ENCODE assay signal across 8 mouse cellular contexts in the genomic region with DNA sequence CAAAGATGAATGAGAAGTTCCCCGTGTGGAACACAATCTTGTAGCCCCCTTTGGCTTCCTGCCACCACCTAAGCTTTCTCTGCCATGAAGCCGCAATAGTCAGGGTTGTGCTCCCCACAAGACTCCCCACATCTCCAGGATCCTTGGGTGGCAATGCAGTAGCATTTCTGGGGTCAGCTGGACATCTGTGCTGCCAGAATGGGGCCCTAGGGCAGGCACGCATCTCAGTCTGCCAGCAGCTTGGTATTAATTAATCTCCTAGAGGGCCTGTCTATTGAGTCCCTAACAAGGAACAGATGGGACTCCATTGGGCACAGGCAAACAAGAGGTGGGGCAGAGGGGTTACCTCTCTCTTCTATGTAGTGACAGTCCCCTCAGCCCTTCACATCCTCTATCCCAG. TPM values are rescaled to one million over a fixed set of nuclear protein-coding genes. Genes with fewer than 3 reads are reported as not detected.
DNase-seq lines count a peak whose midpoint lies in the region; ATAC-seq and TF ChIP-seq lines count a peak whose summit lies in the region.

No protein-coding gene starts in this region.

- H3K4me2 ChIP-seq in midbrain, postnatal 0 days (ENCODE audit: low read depth, low read length, poor library complexity, severe bottlenecking): no peak overlapping the region
- peak overlapping the region; percentile 97 for H3K4me2 ChIP-seq in kidney, embryonic 16.5 days (replicated peaks; ENCODE audit: low read depth, low read length)
- peak overlapping the region; percentile 81 for H3K4me2 ChIP-seq in stomach, embryonic 16.5 days (ENCODE audit: low read depth, low read length)

- no peak overlapping the region for H3K4me3 ChIP-seq in heart, adult 2 months
- no peak overlapping the region for H3K4me3 ChIP-seq in midbrain, postnatal 0 days (ENCODE audit: low read depth, low read length)
- H3K4me3 ChIP-seq in midbrain, embryonic 10.5 days: no peak overlapping the region
- H3K4me3 ChIP-seq in kidney, embryonic 16.5 days (ENCODE audit: low read length): 0 out of 2 replicates have a peak overlapping the region, but pooled peaks have one; percentile 4
- H3K4me3 ChIP-seq in stomach, embryonic 16.5 days (replicated peaks; ENCODE audit: low read length): peak overlapping the region; percentile 20

- no peaks in the 10 kb centered on the region for H3K9me3 ChIP-seq in midbrain, postnatal 0 days (ENCODE audit: low read length)
- H3K9me3 ChIP-seq in midbrain, embryonic 10.5 days (replicated peaks): no peaks in the 10 kb centered on the region
- H3K9me3 ChIP-seq in kidney, embryonic 16.5 days (ENCODE audit: low read length): no peaks in the 10 kb centered on the region
- no peaks in the 10 kb centered on the region for H3K9me3 ChIP-seq in stomach, embryonic 16.5 days (replicated peaks; ENCODE audit: control insufficient read depth, low read length)

- peak overlapping the region; percentile 51 for H3K27ac ChIP-seq in heart, adult 2 months
- H3K27ac ChIP-seq in midbrain, postnatal 0 days (ENCODE audit: low read depth, low read length): no peak overlapping the region
- H3K27ac ChIP-seq in midbrain, embryonic 10.5 days (replicated peaks): no peak overlapping the region
- H3K27ac ChIP-seq in kidney, embryonic 16.5 days (ENCODE audit: low read length): peak overlapping the region; percentile 83
- H3K27ac ChIP-seq in stomach, embryonic 16.5 days (ENCODE audit: low read length): peak overlapping the region; percentile 84

- no peaks in the 10 kb centered on the region for H3K79me2 ChIP-seq in heart, adult 2 months (replicated peaks; ENCODE audit: control insufficient read depth, insufficient read depth, low read length)

- TF ChIP-seq CTCF in heart, adult 2 months (IDR thresholded peaks at IDR 0.05): no peak
- no peak for TF ChIP-seq CTCF in midbrain, postnatal 0 days (IDR thresholded peaks at IDR 0.05)

- H3K9ac ChIP-seq in heart, adult 2 months (ENCODE audit: low read depth, low read length): no peak overlapping the region
- H3K9ac ChIP-seq in midbrain, postnatal 0 days (replicated peaks; ENCODE audit: low read length, poor library complexity, severe bottlenecking): no peak overlapping the region
- H3K9ac ChIP-seq in kidney, embryonic 16.5 days (replicated peaks; ENCODE audit: low read length): peak overlapping the region; percentile 2
- H3K9ac ChIP-seq in stomach, embryonic 16.5 days (ENCODE audit: low read length): peak overlapping the region; percentile 71

- peaks cover 19% of the 10 kb centered on the region for H3K4me1 ChIP-seq in heart, adult 2 months (ENCODE audit: control insufficient read depth, insufficient read depth, low read length)
- H3K4me1 ChIP-seq in midbrain, postnatal 0 days (ENCODE audit: insufficient read depth, low read length): peaks cover 17% of the 10 kb centered on the region
- H3K4me1 ChIP-seq in midbrain, embryonic 10.5 days: peaks cover 72% of the 10 kb centered on the region
- H3K4me1 ChIP-seq in kidney, embryonic 16.5 days (ENCODE audit: insufficient read depth, low read length): peaks cover 59% of the 10 kb centered on the region
- H3K4me1 ChIP-seq in stomach, embryonic 16.5 days (ENCODE audit: control insufficient read depth, insufficient read depth, low read length): peaks cover 48% of the 10 kb centered on the region

- WGBS in heart, adult 2 months: 56% methylated on average over 3 of the region's 3 CpGs
- WGBS in midbrain, postnatal 0 days: 31% methylated on average over 3 of the region's 3 CpGs
- WGBS in midbrain, embryonic 10.5 days: 47% methylated on average over 3 of the region's 3 CpGs
- 54% methylated on average over 3 of the region's 3 CpGs for WGBS in kidney, embryonic 16.5 days
- 38% methylated on average over 3 of the region's 3 CpGs for WGBS in stomach, embryonic 16.5 days

- intact Hi-C loops in heart, adult 2 months (cut with DNase I): no loop called here

- TF ChIP-seq POLR2A in heart, adult 2 months (IDR thresholded peaks at IDR 0.05; ENCODE audit: insufficient read depth, low read depth, low read length): no peak

- no peak for TF ChIP-seq EP300 in heart, adult 2 months (IDR thresholded peaks at IDR 0.05; ENCODE audit: insufficient read depth, low read depth, low read length)

- no peaks in the 10 kb centered on the region for H3K36me3 ChIP-seq in heart, adult 2 months (ENCODE audit: control insufficient read depth, insufficient read depth, low read length)
- no peaks in the 10 kb centered on the region for H3K36me3 ChIP-seq in midbrain, postnatal 0 days (ENCODE audit: insufficient read depth, low read length)
- peaks cover under 1% of the 10 kb centered on the region; the same call in 1 of the 2 replicates for H3K36me3 ChIP-seq in midbrain, embryonic 10.5 days
- peaks cover 4% of the 10 kb centered on the region; the same call in 1 of the 2 replicates for H3K36me3 ChIP-seq in kidney, embryonic 16.5 days (ENCODE audit: insufficient read depth, low read length)
- no peaks in the 10 kb centered on the region for H3K36me3 ChIP-seq in stomach, embryonic 16.5 days (ENCODE audit: control insufficient read depth, insufficient read depth, low read length)

- no peak for DNase-seq in heart, adult 2 months
- DNase-seq in heart, adult 18-20 months: no peak
- peak; percentile 29 for DNase-seq in midbrain, postnatal 0 days (ENCODE audit: low spot score)
- no peak for DNase-seq in midbrain, embryonic 10.5 days (ENCODE audit: low spot score)
- DNase-seq in adrenal gland, postnatal 25 days: no peak
- DNase-seq in urinary bladder, postnatal 14 days (ENCODE audit: low spot score): no peak

- H3K27me3 ChIP-seq in heart, adult 2 months (ENCODE audit: control insufficient read depth, insufficient read depth, low read length): no peaks in the 10 kb centered on the region
- peaks cover 11% of the 10 kb centered on the region; the same call in 1 of the 2 replicates for H3K27me3 ChIP-seq in midbrain, postnatal 0 days (ENCODE audit: insufficient read depth, low read length)
- peaks cover 74% of the 10 kb centered on the region for H3K27me3 ChIP-seq in midbrain, embryonic 10.5 days (ENCODE audit: low read depth, poor library complexity, severe bottlenecking)
- peaks cover 5% of the 10 kb centered on the region; the same call in 1 of the 2 replicates for H3K27me3 ChIP-seq in kidney, embryonic 16.5 days (ENCODE audit: insufficient read depth, low read length)
- H3K27me3 ChIP-seq in stomach, embryonic 16.5 days (ENCODE audit: control insufficient read depth, insufficient read depth, low read length): no peaks in the 10 kb centered on the region

- ATAC-seq in midbrain, postnatal 0 days (ENCODE audit: low FRiP score): no peak
- ATAC-seq in kidney, embryonic 16.5 days (ENCODE audit: low FRiP score, low TSS enrichment): no peak
- ATAC-seq in stomach, embryonic 16.5 days (ENCODE audit: insufficient read depth, low FRiP score): no peak

RNA-seq across cellular contexts. Expression of a gene that starts 4.0 kb away (rescaled TPM):
- 10 to 100 TPM; 13.7 to 14.8 TPM for total RNA-seq in heart, adult 2 months (2021)
- polyA plus RNA-seq in heart, adult 2 months (2012; rRNA removed): 23.0 and 36.2 TPM in 2 replicates
- total RNA-seq in heart, adult 18-20 months (2021): 10 to 100 TPM; 11.9 to 16.6 TPM
- total RNA-seq in midbrain, postnatal 0 days (2014; rRNA removed): 154 and 155 TPM in 2 replicates
- 95.0 and 104 TPM in 2 replicates for polyA plus RNA-seq in midbrain, postnatal 0 days (2015; fragmentation: Nextera tagmentation; extraction: Ambion mirVana)
- polyA plus RNA-seq in midbrain, embryonic 10.5 days (2016; fragmentation: Nextera tagmentation; extraction: Ambion mirVana): 11.3 and 14.5 TPM in 2 replicates
- polyA plus RNA-seq in kidney, embryonic 16.5 days (2015; fragmentation: Nextera tagmentation; extraction: Ambion mirVana): 34.8 and 39.3 TPM in 2 replicates
- polyA plus RNA-seq in stomach, embryonic 16.5 days (2015; fragmentation: Nextera tagmentation; extraction: Ambion mirVana): 28.8 and 29.5 TPM in 2 replicates
- total RNA-seq in adrenal gland, postnatal 25 days (2021): 8.8 and 15.3 TPM in 2 replicates

RNA-seq across cellular contexts. Expression of a gene that starts 14.9 kb away (rescaled TPM):
- 10 to 100 TPM; 55.9 to 69.5 TPM for total RNA-seq in heart, adult 2 months (2021)
- 142 and 198 TPM in 2 replicates for polyA plus RNA-seq in heart, adult 2 months (2012; rRNA removed)
- total RNA-seq in heart, adult 18-20 months (2021): 10 to 100 TPM; 62.3 to 65.6 TPM
- 62.5 and 70.5 TPM in 2 replicates for total RNA-seq in midbrain, postnatal 0 days (2014; rRNA removed)
- polyA plus RNA-seq in midbrain, postnatal 0 days (2015; fragmentation: Nextera tagmentation; extraction: Ambion mirVana): 93.3 and 101 TPM in 2 replicates
- 163 and 176 TPM in 2 replicates for polyA plus RNA-seq in midbrain, embryonic 10.5 days (2016; fragmentation: Nextera tagmentation; extraction: Ambion mirVana)
- polyA plus RNA-seq in kidney, embryonic 16.5 days (2015; fragmentation: Nextera tagmentation; extraction: Ambion mirVana): 157 and 179 TPM in 2 replicates
- polyA plus RNA-seq in stomach, embryonic 16.5 days (2015; fragmentation: Nextera tagmentation; extraction: Ambion mirVana): 128 and 129 TPM in 2 replicates
- total RNA-seq in adrenal gland, postnatal 25 days (2021): 62.1 and 66.2 TPM in 2 replicates

RNA-seq across cellular contexts. Expression of a gene that starts 34.0 kb away (rescaled TPM):
- total RNA-seq in heart, adult 2 months (2021): 10 to 100 TPM; 81.9 to 98.6 TPM
- polyA plus RNA-seq in heart, adult 2 months (2012; rRNA removed): 57.2 TPM in 2 replicates
- total RNA-seq in heart, adult 18-20 months (2021): 10 to 100 TPM; 66.6 to 74.8 TPM
- total RNA-seq in midbrain, postnatal 0 days (2014; rRNA removed): 60.6 and 62.7 TPM in 2 replicates
- 162 and 164 TPM in 2 replicates for polyA plus RNA-seq in midbrain, postnatal 0 days (2015; fragmentation: Nextera tagmentation; extraction: Ambion mirVana)
- 185 and 201 TPM in 2 replicates for polyA plus RNA-seq in midbrain, embryonic 10.5 days (2016; fragmentation: Nextera tagmentation; extraction: Ambion mirVana)
- 125 and 131 TPM in 2 replicates for polyA plus RNA-seq in kidney, embryonic 16.5 days (2015; fragmentation: Nextera tagmentation; extraction: Ambion mirVana)
- polyA plus RNA-seq in stomach, embryonic 16.5 days (2015; fragmentation: Nextera tagmentation; extraction: Ambion mirVana): 78.3 and 84.7 TPM in 2 replicates
- 112 and 175 TPM in 2 replicates for total RNA-seq in adrenal gland, postnatal 25 days (2021)

RNA-seq across cellular contexts. Expression of a gene that starts 34.0 kb away (rescaled TPM):
- 100 to 1,000 TPM; 545 to 681 TPM for total RNA-seq in heart, adult 2 months (2021)
- 823 and 843 TPM in 2 replicates for polyA plus RNA-seq in heart, adult 2 months (2012; rRNA removed)
- total RNA-seq in heart, adult 18-20 months (2021): 100 to 1,000 TPM; 627 to 660 TPM
- 101 and 110 TPM in 2 replicates for total RNA-seq in midbrain, postnatal 0 days (2014; rRNA removed)
- polyA plus RNA-seq in midbrain, postnatal 0 days (2015; fragmentation: Nextera tagmentation; extraction: Ambion mirVana): 46.5 and 54.8 TPM in 2 replicates
- polyA plus RNA-seq in midbrain, embryonic 10.5 days (2016; fragmentation: Nextera tagmentation; extraction: Ambion mirVana): 50.4 and 52.6 TPM in 2 replicates
- polyA plus RNA-seq in kidney, embryonic 16.5 days (2015; fragmentation: Nextera tagmentation; extraction: Ambion mirVana): 100 and 110 TPM in 2 replicates
- 84.6 and 94.3 TPM in 2 replicates for polyA plus RNA-seq in stomach, embryonic 16.5 days (2015; fragmentation: Nextera tagmentation; extraction: Ambion mirVana)
- 199 and 209 TPM in 2 replicates for total RNA-seq in adrenal gland, postnatal 25 days (2021)

RNA-seq across cellular contexts. Expression of a gene that starts 45.7 kb away (rescaled TPM):
- 1 to 10 TPM; 5.0 to 5.7 TPM for total RNA-seq in heart, adult 2 months (2021)
- 5.2 and 6.4 TPM in 2 replicates for polyA plus RNA-seq in heart, adult 2 months (2012; rRNA removed)
- total RNA-seq in heart, adult 18-20 months (2021): 1 to 10 TPM; 3.8 to 4.1 TPM
- total RNA-seq in midbrain, postnatal 0 days (2014; rRNA removed): 5.4 and 6.1 TPM in 2 replicates
- 3.6 and 3.7 TPM in 2 replicates for polyA plus RNA-seq in midbrain, postnatal 0 days (2015; fragmentation: Nextera tagmentation; extraction: Ambion mirVana)
- 13.0 and 13.1 TPM in 2 replicates for polyA plus RNA-seq in midbrain, embryonic 10.5 days (2016; fragmentation: Nextera tagmentation; extraction: Ambion mirVana)
- polyA plus RNA-seq in kidney, embryonic 16.5 days (2015; fragmentation: Nextera tagmentation; extraction: Ambion mirVana): 20.1 and 21.0 TPM in 2 replicates
- 10.9 and 14.8 TPM in 2 replicates for polyA plus RNA-seq in stomach, embryonic 16.5 days (2015; fragmentation: Nextera tagmentation; extraction: Ambion mirVana)
- total RNA-seq in adrenal gland, postnatal 25 days (2021): 7.7 and 8.8 TPM in 2 replicates

Comparison
In these comparisons a context has a peak if more than half of its experiments do, and no peak if none do; other contexts are left out.
1. H3K27ac ChIP-seq: peak in heart, adult 2 months (single experiment), kidney, embryonic 16.5 days (single experiment) and stomach, embryonic 16.5 days (single experiment); none in midbrain, postnatal 0 days (single experiment) and midbrain, embryonic 10.5 days (single experiment).
2. H3K4me3 ChIP-seq: peak in kidney, embryonic 16.5 days (single experiment) and stomach, embryonic 16.5 days (single experiment); none in heart, adult 2 months (single experiment), midbrain, postnatal 0 days (single experiment) and midbrain, embryonic 10.5 days (single experiment).
3. H3K9ac ChIP-seq: peak in kidney, embryonic 16.5 days (single experiment) and stomach, embryonic 16.5 days (single experiment); none in heart, adult 2 months (single experiment) and midbrain, postnatal 0 days (single experiment).